Mouse (Mus musculus): ENCODE results near the gene Ascc1.

DNA sequence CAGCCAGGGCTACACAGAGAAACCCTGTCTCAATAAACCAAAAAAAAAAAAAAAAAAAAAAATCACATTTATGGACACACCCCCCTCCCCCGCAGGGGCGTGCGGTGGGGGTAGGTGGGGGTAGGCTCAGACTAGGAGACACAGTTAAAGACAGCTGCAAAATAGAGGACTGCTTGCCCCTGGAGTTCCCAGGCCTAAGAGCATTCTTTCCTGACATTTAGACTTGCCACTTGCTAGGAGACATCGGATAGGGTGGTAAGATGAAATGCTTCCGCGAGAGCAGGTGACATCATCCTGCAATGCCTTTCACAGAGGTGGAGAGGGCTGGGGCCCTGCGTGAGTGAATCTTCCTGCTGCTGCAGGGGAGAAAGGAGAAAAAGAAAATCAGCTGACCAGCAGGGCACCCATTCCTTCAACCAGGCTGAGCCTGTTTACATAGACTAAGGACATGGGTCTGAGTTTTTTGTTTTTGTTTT, 49.0 kb upstream of the Ascc1 start:
- TF ChIP-seq CTCF (IDR thresholded peaks at IDR 0.05; ENCODE audit: low read depth) (no peak), EP300 (IDR thresholded peaks at IDR 0.05; ENCODE audit: low read depth) (no peak)
